Mouse (Mus musculus): ENCODE measurements around the gene Cd200r2.
"Not testable (repeated sequence)": the region's sequence is repeated elsewhere in the genome, so short reads cannot be mapped to it uniquely, and the experiment has no call there.

Gene Cd200r2

DNA sequence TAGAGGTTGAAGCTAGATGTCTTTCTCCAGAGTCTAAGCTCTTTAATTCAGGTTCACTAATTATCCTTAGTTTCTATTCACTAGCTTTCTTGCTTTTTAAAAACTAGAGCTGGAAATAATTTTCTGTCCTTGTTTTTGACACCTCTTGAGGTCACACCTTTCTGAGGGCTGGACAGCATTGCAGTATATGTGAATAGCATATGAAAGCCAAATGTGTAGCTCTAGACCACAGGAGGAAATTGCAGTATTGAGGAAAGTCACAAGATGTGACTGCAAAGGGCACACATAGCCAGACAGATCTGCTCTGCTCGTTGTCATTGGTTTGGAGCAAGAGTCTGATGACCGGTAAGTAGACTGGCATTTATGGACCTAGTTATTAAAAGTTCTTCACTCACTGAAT lies at the start of gene Cd200r2:
Cd200r2 (plus strand) TSS at position 301 of the 400 bp plus-strand sequence.
- DNase-seq (ENCODE audit: low spot score in 2 of 2) = no peak

- no peak for DNase-seq (ENCODE audit: low spot score in 2 of 2)
Observed at GRCm38 (mm10) chr16:44818010-44818409, 48.9 kb upstream of the Cd200r2 start.

- DNase-seq (ENCODE audit: low spot score in 2 of 2) = no peak
Observed at GRCm38 (mm10) chr16:44820545-44820944, 46.4 kb upstream of the Cd200r2 start.

DNA sequence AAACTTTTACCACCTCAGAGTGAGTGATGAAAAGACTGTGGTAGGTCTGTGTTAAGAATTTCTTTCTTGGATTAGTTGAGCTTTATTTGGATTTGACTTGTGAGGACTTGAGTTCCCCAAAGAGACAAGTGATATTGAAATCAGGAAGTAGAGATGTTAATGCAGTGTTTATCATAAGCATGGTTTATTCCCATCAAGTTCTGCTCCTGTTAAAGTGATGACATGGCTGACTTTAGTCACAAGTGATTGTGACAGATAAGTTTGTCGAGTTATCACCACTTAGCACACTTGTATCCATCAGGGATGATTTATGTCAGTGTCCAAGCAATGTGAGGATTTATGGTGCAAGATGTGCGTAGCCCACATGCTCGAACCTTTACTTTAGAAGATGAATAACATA lies 34.6 kb upstream of the Cd200r2 start:
- no peak for DNase-seq (ENCODE audit: low spot score in 2 of 2)

DNA sequence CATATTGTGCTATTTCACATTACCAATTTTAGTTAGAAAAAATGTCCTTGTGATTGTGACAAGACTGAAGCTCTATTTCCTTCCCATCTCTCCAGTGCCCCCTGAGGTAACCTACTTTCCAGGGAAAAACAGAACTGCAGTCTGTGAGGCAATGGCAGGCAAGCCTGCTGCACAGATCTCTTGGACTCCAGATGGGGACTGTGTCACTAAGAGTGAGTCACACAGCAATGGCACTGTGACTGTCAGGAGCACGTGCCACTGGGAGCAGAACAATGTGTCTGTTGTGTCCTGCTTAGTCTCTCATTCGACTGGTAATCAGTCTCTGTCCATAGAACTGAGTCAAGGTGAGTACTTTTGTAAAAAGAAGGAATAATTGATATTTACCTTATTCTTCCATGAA lies 33.7 kb upstream of the Cd200r2 start:
- not testable (repeated sequence) for DNase-seq (ENCODE audit: low spot score in 2 of 2)

DNA sequence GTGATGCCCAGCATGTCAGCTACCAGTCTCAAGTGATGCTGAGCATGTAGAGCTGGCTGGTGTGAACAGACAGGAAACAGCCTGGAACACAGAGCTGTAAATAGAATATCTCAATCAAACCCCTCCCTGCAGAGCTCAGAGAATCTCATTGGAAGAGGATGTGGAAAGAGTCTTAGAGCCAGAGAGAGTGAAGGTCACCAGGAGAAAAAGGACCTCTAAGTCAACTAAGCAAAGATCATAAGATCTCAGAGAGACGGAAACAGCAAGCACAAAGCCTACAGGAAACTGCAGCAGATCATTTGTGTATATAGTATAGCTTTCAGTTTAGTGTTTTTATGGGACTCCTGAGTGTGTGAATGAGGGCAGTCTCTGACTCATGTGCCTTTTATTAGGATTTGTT lies 8.3 kb downstream of the Cd200r2 start:
- DNase-seq (ENCODE audit: low spot score in 2 of 2) = no peak

- no peak for DNase-seq (ENCODE audit: low spot score in 2 of 2)
Observed at GRCm38 (mm10) chr16:44876625-44877024, 9.7 kb downstream of the Cd200r2 start.

DNA sequence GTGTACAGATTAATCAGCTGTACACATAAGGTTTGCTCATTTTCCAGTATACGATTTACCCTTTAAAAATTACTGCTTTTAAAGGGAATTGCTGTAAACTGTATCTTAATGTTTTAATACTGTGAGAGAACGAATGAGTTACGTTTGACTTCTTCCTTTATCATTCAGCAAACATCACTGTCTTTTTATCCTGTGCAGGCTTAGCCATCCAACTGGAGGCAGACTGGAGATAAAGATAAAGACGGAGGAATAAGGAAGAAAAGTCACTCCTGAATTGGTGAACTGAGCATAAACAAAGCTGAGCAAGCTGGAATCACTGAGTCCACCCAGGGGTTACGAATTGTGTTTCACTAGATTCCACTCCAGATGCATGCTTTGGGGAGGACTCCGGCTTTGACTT lies 10.7 kb downstream of the Cd200r2 start:
- no peak for DNase-seq (ENCODE audit: low spot score in 2 of 2)

DNA sequence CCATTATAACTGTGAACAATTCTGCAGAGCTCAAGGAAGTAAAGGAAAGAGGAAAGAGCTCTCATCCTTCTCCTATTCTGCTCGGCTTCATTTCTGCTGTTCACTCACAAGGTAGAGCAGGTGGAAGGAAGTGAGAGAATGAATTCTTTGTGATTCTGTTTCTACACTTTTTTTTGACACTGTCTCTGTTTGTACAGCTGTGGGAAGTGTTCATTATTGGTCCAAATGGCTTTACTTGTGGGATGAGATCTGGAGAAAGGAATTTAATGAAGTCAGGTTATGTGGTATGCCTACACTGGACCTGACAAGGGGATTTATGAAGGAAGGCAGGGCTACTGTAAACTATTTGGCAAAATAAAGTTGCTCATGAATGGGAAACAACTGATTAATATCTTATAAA lies 23.9 kb downstream of the Cd200r2 start:
- DNase-seq (ENCODE audit: low spot score in 2 of 2) = no peak

DNA sequence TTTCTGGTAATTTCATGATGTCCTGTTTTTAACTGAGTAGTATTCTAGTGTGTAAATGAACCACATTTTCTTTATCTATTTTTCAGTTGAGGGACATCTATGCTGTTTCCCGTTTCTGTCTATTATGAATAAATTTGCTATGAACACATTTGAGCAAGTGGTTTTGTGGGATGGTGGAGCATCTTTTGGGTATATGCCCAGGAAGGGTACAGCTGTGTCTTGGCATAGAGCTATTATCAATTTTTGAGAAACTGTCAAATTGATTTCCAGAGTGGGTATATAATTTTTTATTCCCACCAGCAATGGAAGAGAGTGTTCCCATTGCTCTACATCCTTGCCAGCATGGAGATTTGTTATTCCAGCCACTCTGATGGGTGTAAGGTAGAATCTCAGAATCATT lies 65.1 kb downstream of the Cd200r2 start:
- no peak for DNase-seq (ENCODE audit: low spot score in 2 of 2)

GRCm38 (mm10) chr16:44943468-44943867 lies 76.6 kb downstream of the Cd200r2 start, which contains the start of gene Cd200r3:
Gene Cd200r3, plus strand, starts transcription at chr16:44943678.
- no peak for DNase-seq (ENCODE audit: low spot score in 2 of 2)

- peak; percentile 21 to 27 for DNase-seq (ENCODE audit: low spot score in 2 of 2)
Observed at GRCm38 (mm10) chr16:44951360-44952114, 84.6 kb downstream of the Cd200r2 start.

DNA sequence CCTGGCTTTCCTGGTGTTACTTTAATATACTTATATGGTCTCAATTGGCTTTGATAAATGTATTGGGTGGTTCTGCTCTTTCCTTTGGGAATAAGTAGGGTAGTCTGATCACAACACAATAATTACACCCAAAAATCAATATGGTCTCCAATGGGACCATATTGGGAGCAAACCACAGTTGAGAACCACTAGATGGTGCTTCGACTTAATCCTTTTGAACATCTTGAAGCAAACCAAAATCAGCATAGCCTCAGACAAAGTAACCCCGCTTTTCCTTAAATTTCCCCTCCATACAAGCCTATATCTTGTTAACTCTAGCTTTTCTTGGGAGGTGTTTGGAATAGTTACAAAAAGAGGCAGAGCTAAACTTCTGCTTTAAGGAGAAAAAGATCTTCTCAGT lies 95.4 kb downstream of the Cd200r2 start:
- no peak for DNase-seq (ENCODE audit: low spot score in 2 of 2)

GRCm38 (mm10) chr16:44962777-44963176 lies 95.9 kb downstream of the Cd200r2 start:
- DNase-seq (ENCODE audit: low spot score in 2 of 2) = no peak

DNA sequence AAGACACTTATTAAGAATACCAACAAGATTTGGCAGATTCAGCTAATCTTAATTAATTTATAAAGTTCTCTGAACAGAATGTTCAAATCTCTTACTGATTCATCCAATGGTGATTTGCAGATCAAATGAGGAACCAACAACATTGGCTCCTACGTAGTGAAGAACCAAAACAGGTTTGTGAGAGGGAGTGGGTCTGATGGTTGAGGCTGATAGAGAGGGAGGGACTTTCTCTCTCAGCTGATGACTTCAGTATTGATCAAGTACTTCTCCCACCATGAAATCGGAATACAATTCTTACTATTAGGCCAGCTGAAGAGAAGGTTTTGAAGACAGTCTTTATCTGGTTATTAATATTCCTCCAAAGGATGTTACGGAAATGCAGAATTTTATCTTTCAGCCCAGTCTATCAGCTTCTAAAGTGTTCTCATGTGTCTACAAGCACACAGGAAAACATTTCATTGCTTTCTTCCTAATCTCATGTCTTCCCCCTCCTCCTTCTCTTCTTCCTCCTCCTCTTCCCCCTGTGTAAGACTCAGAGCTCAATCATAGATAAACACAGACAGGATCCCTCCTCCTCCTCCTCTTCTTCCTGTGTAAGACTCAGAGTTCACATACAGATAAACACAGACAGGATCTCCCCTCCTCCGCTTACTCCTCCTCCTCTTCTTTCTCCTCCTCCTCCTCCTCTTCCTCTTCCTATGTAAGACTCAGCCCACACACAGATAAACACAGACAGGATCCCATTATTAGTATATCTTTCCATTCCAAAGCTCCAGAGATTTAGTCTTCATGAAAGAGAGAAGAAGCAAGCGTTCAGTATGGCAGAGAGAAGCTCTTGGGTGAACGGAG lies 97.9 kb downstream of the Cd200r2 start:
- no peak for DNase-seq (ENCODE audit: low spot score in 2 of 2)

- DNase-seq (ENCODE audit: low spot score in 2 of 2) = no peak
Observed at GRCm38 (mm10) chr16:44965428-44965827, 98.5 kb downstream of the Cd200r2 start.
